Mouse (Mus musculus) lung, adult 2 months (tissue): ENCODE data around the gene Lcp1.

ENCODE experiments used
- CTCF ChIP-seq: fragments of 200-500 bp; IDR thresholded peaks from 2 replicates; pipeline ENCODE4 v1.5.1; 2011; ENCODE audit warnings: mild to moderate bottlenecking, low read length, control low read depth; ENCODE audit not compliant: insufficient read depth
- POLR2A ChIP-seq: fragments of 200-500 bp; IDR thresholded peaks from 2 replicates; pipeline ENCODE4 v1.6.1; 2011; ENCODE audit warnings: low read depth, mild to moderate bottlenecking, control low read depth, low read length, borderline replicate concordance; ENCODE audit errors: extremely low read depth

DNA sequence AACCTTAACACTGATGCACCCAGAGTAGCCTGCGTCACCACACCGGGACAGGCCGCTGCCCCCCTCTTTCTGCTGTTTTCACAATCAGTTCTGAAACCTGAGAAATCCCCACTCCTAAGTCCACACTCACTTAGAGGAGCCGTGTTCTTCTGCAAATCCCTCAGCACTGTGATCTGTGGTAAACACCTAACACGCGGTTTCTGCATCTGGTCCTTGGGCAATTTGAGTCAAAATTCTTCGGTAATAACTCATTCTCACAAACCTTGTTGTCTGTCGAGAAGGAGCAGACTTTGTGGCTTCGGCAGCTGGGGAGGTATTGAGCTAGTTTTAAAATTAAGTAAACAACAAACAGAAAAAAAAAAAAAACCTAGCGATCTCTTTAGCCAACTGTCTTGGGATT lies 62.0 kb downstream of the Lcp1 start:
- TF ChIP-seq CTCF = no peak
- TF ChIP-seq POLR2A = no peak
